Mouse (Mus musculus): ENCODE results near the gene Mmp25.

- TF ChIP-seq CTCF (IDR thresholded peaks at IDR 0.05; ENCODE audit: low read depth) (no peak), EP300 (IDR thresholded peaks at IDR 0.05; ENCODE audit: low read depth) (no peak)
These were observed 42.0 kb downstream of the Mmp25 start for GRCm38 (mm10) chr17:23603077-23603476.

Measured in liver, embryonic 14.5 days (tissue).